Mouse (Mus musculus): Measurements from ENCODE around the gene Rac2.

DNA sequence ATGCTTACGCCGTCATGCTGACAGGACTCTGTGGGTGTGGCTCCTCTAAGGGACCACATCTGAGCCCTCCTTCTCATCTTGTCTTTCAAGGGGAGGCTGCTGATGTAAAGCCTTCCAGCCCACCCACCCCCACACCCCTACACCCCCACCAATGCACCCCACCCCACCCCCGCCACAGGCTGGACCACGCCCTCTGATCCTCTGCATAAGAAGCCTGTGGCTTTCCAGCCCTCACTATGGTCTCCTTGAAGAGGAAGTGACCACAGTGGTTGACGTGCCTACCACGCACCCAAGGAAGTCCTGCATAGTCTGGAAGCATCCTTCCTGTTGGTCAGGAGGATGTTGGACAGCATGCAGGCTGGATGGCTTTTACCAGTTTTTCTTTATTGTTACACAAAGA lies 56.8 kb downstream of the Rac2 start:
- TF ChIP-seq POLR2A (IDR thresholded peaks at IDR 0.05; ENCODE audit: insufficient read depth, low read length) = no peak
- no peak for TF ChIP-seq CTCF (IDR thresholded peaks at IDR 0.05; ENCODE audit: low read depth, low read length)
- no peak for TF ChIP-seq EP300 (IDR thresholded peaks at IDR 0.05; ENCODE audit: insufficient read depth, low read depth, low read length)
